Mouse (Mus musculus): ENCODE data around the gene Fgd3. TPM values are rescaled to one million over a fixed set of nuclear protein-coding genes. Genes with fewer than 3 reads are reported as not detected.

Gene Fgd3
- total and polyA plus RNA-seq, 3 experiments, result 8.7 to 16.1 (median 14.5) TPM

GRCm38 (mm10) chr13:49345476-49345875 lies 25.4 kb upstream of the Fgd3 start:
- H3K4me3 ChIP-seq (replicated peaks in 1 of 3; ENCODE audit: low read depth in 2 of 3, low read length in 2 of 3, poor library complexity in 1 of 3), result no peak overlapping the region
- peaks cover 0 to 20% of the 10 kb centered on the region in 2 experiments for H3K36me3 ChIP-seq (replicated peaks in 1 of 2; ENCODE audit: control insufficient read depth in 1 of 2, insufficient read depth in 1 of 2, low read length in 1 of 2)
- H3K27ac ChIP-seq (ENCODE audit: insufficient read depth, low read depth), result no peak overlapping the region
- in situ Hi-C loops (cut with MboI; ENCODE audit: low pct_ligation_motif_present, low pct_unique_long_range_greater_than_20kb, low sequenced_read_pairs), result no loop called here
- no peak for DNase-seq (ENCODE audit: extremely low read depth)
- peaks cover 19% of the 10 kb centered on the region for H3K79me2 ChIP-seq (replicated peaks; ENCODE audit: control insufficient read depth, extremely low read depth, insufficient read depth, poor library complexity, severe bottlenecking)
- no peak overlapping the region for H3K9ac ChIP-seq (ENCODE audit: insufficient read depth, low read depth)
- no peak overlapping the region for H3K4me2 ChIP-seq (ENCODE audit: insufficient read depth, low read depth, poor library complexity, severe bottlenecking)
- TF ChIP-seq TCF12 (IDR thresholded peaks at IDR 0.05; ENCODE audit: low read depth, low read length), result no peak
- TF ChIP-seq TBP (conservative IDR thresholded peaks at IDR 0.05; ENCODE audit: low read depth, low read length), result no peak
- TF ChIP-seq MEF2A (IDR thresholded peaks at IDR 0.05; ENCODE audit: borderline replicate concordance, low read depth, low read length), result no peak
- no peak for TF ChIP-seq RAD21 (IDR thresholded peaks at IDR 0.05; ENCODE audit: low read depth, low read length)
- TF ChIP-seq BHLHE40 (IDR thresholded peaks at IDR 0.05; ENCODE audit: low read depth, low read length), result no peak
- TF ChIP-seq ZKSCAN1 (IDR thresholded peaks at IDR 0.05; ENCODE audit: borderline replicate concordance, low read depth, low read length), result no peak
- no peak for TF ChIP-seq MXI1 (IDR thresholded peaks at IDR 0.05; ENCODE audit: low read depth, low read length)
- TF ChIP-seq ZC3H11A (IDR thresholded peaks at IDR 0.05; ENCODE audit: low read depth, low read length), result no peak
- TF ChIP-seq E2F4 (IDR thresholded peaks at IDR 0.05; ENCODE audit: insufficient replicate concordance, low read depth, low read length), result no peak
- TF ChIP-seq CHD1 (IDR thresholded peaks at IDR 0.05; ENCODE audit: low read depth, low read length), result no peak
- no peak for TF ChIP-seq EP300 (IDR thresholded peaks at IDR 0.05; ENCODE audit: low read length)
- TF ChIP-seq MAZ (IDR thresholded peaks at IDR 0.05; ENCODE audit: low read depth, low read length), result no peak
- no peak for TF ChIP-seq POLR2A (IDR thresholded peaks at IDR 0.05; ENCODE audit: low read depth, low read length)
- TF ChIP-seq UBTF (IDR thresholded peaks at IDR 0.05; ENCODE audit: low read depth, low read length), result no peak
- TF ChIP-seq MAX (IDR thresholded peaks at IDR 0.05; ENCODE audit: low read length), result no peak
- TF ChIP-seq JUN (IDR thresholded peaks at IDR 0.05; ENCODE audit: insufficient read depth, low read depth, low read length), result no peak
- no peak for TF ChIP-seq ELF1 (IDR thresholded peaks at IDR 0.05; ENCODE audit: low read depth, low read length)
- peaks cover 19 to 86% of the 10 kb centered on the region in 2 experiments for H3K4me1 ChIP-seq (ENCODE audit: control insufficient read depth in 1 of 2, insufficient read depth in 2 of 2)
- dilution Hi-C loops (cut with MboI; ENCODE audit: extremely low pct_ligation_motif_present, extremely low pct_unique_long_range_greater_than_20kb, low sequenced_read_pairs), result no loop called here
- no peaks in the 10 kb centered on the region for H3K27me3 ChIP-seq (replicated peaks)
- no peaks in the 10 kb centered on the region for H3K9me3 ChIP-seq (replicated peaks; ENCODE audit: low read length)

GRCm38 (mm10) chr13:49344567-49344966 lies 24.5 kb upstream of the Fgd3 start:
- Histone ChIP-seq H3K79me2 (replicated peaks; ENCODE audit: control insufficient read depth, extremely low read depth, insufficient read depth, poor library complexity, severe bottlenecking) (peaks cover 19% of the 10 kb centered on the region; the same call in 1 of the 2 replicates), H3K4me3 (replicated peaks in 1 of 3; ENCODE audit: low read depth in 2 of 3, low read length in 2 of 3, poor library complexity in 1 of 3) (no peak overlapping the region), H3K4me1 (ENCODE audit: control insufficient read depth in 1 of 2, insufficient read depth in 2 of 2) (peaks cover 19 to 80% of the 10 kb centered on the region in 2 experiments), H3K27ac (ENCODE audit: insufficient read depth, low read depth) (no peak overlapping the region), H3K9me3 (replicated peaks; ENCODE audit: low read length) (no peaks in the 10 kb centered on the region), H3K27me3 (replicated peaks) (no peaks in the 10 kb centered on the region), H3K4me2 (ENCODE audit: insufficient read depth, low read depth, poor library complexity, severe bottlenecking) (no peak overlapping the region), H3K36me3 (replicated peaks in 1 of 2; ENCODE audit: control insufficient read depth in 1 of 2, insufficient read depth in 1 of 2, low read length in 1 of 2) (peaks cover 0 to 20% of the 10 kb centered on the region in 2 experiments), H3K9ac (ENCODE audit: insufficient read depth, low read depth) (no peak overlapping the region)
- DNase-seq (ENCODE audit: extremely low read depth), result no peak
- TF ChIP-seq RAD21 (IDR thresholded peaks at IDR 0.05; ENCODE audit: low read depth, low read length) (no peak), TCF12 (IDR thresholded peaks at IDR 0.05; ENCODE audit: low read depth, low read length) (no peak), ZC3H11A (IDR thresholded peaks at IDR 0.05; ENCODE audit: low read depth, low read length) (no peak), RCOR1 (conservative IDR thresholded peaks at IDR 0.05; ENCODE audit: low read depth, low read length) (no peak), ELF1 (IDR thresholded peaks at IDR 0.05; ENCODE audit: low read depth, low read length) (no peak), USF2 (conservative IDR thresholded peaks at IDR 0.05; ENCODE audit: low read depth, low read length) (no peak), SIN3A (IDR thresholded peaks at IDR 0.05; ENCODE audit: low read length) (no peak), UBTF (IDR thresholded peaks at IDR 0.05; ENCODE audit: low read depth, low read length) (no peak), GABPA (IDR thresholded peaks at IDR 0.05; ENCODE audit: insufficient replicate concordance, low read depth, low read length) (no peak), POLR2AphosphoS2 (IDR thresholded peaks at IDR 0.05; ENCODE audit: low read depth, low read length) (no peak)
- dilution Hi-C loops (cut with MboI; ENCODE audit: extremely low pct_ligation_motif_present, extremely low pct_unique_long_range_greater_than_20kb, low sequenced_read_pairs), result no loop called here
- in situ Hi-C loops (cut with MboI; ENCODE audit: low pct_ligation_motif_present, low pct_unique_long_range_greater_than_20kb, low sequenced_read_pairs), result no loop called here
